Mouse (Mus musculus): ENCODE data around the gene Dop1b. TPM values are rescaled to one million over a fixed set of nuclear protein-coding genes. Genes with fewer than 3 reads are reported as not detected.
"Not testable (repeated sequence)": the region's sequence is repeated elsewhere in the genome, so short reads cannot be mapped to it uniquely, and the experiment has no call there.

Dop1b gene
- total RNA-seq, 2 experiments from 2014 or later, result 90.1 to 93.3 TPM

DNA sequence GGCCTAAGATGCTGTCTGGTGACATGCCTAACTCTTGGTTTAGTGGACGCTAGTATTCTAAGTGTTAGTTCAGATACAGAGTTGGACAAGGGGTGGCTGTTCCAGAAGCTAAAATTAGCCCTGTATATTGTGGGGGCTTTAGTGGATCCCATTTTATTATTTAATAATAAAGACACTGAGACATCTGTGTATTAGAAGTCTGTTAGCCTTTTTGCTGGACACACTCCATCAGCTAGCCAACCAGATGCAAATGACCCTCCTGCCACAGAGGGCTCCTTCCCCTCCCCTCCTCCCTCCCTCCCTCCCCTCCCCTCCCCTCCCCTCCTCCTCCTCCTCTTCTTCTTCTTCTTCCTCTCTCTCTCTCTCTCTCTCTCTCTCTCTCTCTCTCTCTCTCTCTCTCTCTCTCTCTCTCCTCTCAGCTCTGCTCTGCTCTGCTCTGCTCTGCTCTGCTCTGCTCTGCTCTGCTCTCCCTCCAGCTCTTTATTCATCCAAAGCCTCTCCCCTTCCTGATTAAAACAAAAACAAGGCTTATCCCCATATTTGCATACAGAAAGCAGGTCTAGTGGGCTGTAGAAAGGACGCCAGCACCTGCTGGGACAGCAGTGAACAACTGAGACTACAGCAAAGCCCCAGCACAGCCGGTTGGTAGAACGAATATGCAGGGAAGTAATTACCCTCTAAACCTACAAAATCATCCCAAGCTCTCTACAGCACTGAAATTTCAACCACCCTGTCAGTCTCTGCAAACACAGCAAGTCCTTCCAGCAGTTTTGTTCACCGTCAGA is 78.5 kb downstream of the Dop1b start:
- DNase-seq (ENCODE audit: low spot score in 2 of 2), result no peak

- no peak for DNase-seq (ENCODE audit: low spot score in 2 of 2)
These were observed 81.4 kb downstream of the Dop1b start for GRCm38 (mm10) chr16:93792981-93793630.

DNA sequence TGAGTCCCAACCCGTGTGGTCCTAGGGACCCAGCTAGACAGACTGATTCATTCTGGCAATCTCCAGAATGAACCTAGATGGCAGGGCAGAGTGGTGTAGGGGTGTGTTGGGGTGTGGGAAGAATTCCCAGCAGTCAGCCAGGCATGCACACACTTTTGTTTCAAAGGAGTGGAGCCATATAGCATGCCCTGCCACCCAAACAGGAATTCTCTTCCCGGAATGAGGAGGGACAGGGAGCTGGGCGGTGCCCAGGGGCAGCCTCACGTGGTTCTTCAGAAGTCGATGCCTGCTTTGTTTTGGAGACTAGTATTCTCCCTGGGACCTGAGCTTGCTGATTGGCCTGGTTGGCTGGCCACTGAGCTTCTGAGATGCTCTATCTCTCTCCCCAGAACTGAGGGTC is 83.1 kb downstream of the Dop1b start:
- no peak for DNase-seq (ENCODE audit: low spot score in 2 of 2)

- DNase-seq (ENCODE audit: low spot score in 2 of 2), result no peak
These were observed 83.7 kb downstream of the Dop1b start for GRCm38 (mm10) chr16:93795391-93795790.

GRCm38 (mm10) chr16:93797021-93797840 is 85.5 kb downstream of the Dop1b start:
- peak in 1 of 2 experiments; percentile 33 for DNase-seq (ENCODE audit: low spot score in 2 of 2)

DNA sequence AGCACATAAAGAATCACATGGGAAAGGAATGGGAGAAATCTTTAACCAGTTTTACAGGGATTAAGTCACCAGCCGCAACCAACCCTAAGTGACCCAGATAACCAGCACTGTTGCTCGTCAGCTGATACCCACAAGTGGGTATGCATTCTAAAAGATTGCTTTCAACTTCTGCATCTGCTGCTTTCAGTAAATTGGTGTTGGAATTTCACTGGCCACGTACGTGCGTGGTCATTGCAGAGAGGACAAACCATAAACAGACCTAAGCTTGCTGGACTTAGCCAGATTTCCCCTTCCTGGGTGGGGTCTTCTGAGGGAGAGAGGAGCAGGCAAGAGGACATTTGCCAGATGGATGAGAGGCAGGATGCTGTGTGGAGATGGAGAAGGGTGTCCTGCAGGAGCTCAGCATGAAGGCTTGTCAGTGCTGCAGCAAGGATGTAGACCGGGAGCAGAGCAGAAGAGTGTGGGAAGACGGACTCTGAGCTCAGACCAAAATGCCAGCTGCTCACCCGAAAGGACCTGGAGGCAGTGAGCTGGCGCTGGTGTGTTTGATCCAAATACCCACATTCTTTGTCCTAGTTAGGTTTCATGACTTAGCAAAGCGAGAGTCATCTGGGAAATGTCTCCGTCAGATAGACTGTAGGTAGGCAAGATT is 86.3 kb downstream of the Dop1b start:
- no peak for DNase-seq (ENCODE audit: low spot score in 2 of 2)

GRCm38 (mm10) chr16:93798623-93799022 is 86.9 kb downstream of the Dop1b start:
- DNase-seq (ENCODE audit: low spot score in 2 of 2), result no peak

DNA sequence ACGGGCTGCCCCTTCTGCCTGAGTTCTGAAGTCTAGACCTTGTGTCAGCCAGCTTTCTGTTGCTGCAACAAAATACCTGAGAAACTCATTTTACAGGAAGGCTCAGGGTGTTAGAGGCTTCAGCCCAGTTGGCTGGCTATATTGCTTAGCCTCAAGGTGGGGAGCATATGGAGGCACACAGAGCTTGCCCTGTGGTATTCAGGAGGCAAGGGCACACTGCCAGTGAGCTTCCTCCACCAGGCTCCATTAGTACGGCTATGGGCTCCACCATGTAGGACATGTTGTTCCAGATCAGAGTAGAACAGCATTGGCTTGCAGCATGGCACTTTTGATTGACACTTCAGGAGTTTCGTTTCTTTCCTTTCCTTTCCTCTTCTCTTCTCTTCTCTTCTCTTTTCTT is 87.4 kb downstream of the Dop1b start:
- no peak for DNase-seq (ENCODE audit: low spot score in 2 of 2)

GRCm38 (mm10) chr16:93799936-93800335 is 88.2 kb downstream of the Dop1b start:
- DNase-seq (ENCODE audit: low spot score in 2 of 2), result no peak

DNA sequence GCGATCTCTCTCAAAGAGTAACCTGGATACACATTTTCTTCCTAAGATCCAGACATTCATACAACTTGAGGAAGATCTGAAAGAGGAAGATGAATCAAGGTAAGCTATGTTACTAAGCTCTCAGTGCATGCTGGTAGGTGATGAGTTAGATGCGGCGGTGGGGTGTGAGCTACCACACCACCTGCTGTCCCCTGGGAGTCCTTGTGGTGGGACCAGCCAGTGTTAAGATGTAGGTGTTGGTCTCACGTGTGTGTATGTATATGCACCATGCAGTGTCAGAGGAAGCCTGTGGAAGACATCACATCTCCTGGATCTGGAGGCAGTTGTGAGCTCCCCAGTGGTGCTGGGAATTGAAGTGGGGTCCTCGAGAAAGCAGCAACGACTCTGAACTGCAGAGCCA is 95.5 kb downstream of the Dop1b start:
- no peak for DNase-seq (ENCODE audit: low spot score in 2 of 2)

DNA sequence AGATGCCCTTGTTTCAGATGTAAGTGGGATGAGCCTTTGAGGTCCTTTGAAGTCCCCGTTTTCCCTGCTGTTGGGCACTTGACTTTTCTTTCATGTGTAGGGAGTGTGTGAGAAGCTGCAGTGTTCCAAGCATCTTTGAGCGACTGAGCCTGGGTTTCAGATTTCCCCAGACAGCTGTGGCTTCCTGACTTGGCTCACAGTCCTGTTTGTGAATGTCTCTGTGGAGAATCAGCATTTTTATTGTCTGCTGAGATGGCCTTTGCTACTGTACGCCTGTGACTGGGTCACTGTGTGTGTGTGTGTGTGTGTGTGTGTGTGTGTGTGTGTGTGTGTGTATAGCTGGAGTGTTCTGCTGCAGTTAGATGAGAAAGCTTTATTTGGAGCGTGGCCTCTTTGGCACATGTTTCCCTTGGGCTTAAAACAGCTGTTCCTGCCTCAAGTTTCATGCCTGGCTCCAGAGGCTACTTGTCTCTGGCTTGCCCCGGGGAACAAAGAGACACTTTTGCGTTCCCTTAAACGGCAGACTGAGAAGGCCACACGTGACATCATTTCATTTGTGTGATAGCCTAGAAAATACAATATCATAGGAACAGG is 96.4 kb downstream of the Dop1b start:
- peak; percentile 35 to 40 for DNase-seq (ENCODE audit: low spot score in 2 of 2)

GRCm38 (mm10) chr16:93815856-93816736 is 104.4 kb downstream of the Dop1b start:
- DNase-seq (ENCODE audit: low spot score in 2 of 2), result peak; percentile 35 to 56

DNA sequence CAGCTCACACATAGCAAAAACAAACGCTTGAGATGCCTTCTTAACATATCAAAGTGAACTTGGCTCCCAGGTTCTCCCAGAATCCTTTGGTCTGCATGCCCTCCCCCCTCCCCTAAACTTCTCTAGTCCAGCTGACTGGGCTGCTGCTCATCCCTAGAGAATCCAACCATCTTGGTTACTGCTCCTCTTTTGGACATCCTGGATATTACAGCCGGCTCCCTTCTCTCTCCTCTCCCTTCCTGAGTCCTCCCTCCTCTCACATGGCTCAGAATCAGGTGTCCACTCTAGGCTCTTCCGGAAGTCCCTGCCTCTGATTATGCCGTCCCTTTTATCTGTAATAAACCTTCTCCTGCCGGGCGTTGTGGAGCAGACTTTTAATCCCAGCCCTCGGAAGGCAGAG is 105.2 kb downstream of the Dop1b start:
- no peak for DNase-seq (ENCODE audit: low spot score in 2 of 2)

DNA sequence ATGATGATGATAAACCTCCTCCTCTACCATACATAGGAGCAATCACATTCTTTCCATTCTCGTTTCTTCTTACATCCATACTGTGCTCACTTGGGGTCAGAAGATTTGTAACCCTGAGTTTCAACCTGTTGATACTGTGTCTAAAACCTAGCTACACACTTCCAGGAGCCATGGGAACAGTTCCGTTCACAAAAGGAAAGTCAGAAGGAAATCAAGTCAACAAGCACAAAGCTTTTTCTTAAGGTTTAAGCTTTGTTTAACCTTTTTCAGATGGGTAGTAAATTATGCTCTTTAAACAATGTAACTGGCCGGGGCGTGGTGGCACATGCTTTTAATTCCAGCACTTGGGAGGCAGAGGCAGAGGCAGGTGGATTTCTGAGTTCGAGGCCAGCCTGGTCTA is 105.7 kb downstream of the Dop1b start:
- DNase-seq (ENCODE audit: low spot score in 2 of 2), result no peak

- DNase-seq (ENCODE audit: low spot score in 2 of 2), result no peak
These were observed 107.1 kb downstream of the Dop1b start for GRCm38 (mm10) chr16:93818691-93819324.

GRCm38 (mm10) chr16:93819325-93819696 is 107.6 kb downstream of the Dop1b start:
- DNase-seq (ENCODE audit: low spot score in 2 of 2), result no peak

GRCm38 (mm10) chr16:93820040-93820439 is 108.3 kb downstream of the Dop1b start:
- no peak for DNase-seq (ENCODE audit: low spot score in 2 of 2)

DNA sequence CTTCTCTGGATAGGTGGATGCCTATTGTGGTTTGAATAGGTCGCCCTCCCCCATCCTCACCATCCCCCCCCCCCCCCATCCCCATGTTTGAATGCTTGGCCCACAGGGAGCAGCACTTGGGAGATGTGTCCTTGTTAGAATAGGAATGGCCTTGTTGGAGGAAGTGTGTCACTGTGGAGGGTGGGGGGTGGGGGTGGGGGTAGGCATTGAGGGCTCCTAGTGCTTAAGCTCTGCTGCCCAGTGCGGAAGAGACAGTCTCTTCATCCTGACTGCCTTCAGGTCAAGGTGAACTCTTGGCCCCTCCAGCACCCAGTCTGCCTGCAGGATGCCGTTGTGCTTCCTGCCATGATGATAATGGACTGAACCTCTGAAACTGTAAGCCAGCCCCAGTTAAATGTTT is 110.0 kb downstream of the Dop1b start:
- DNase-seq (ENCODE audit: low spot score in 2 of 2), result no peak

GRCm38 (mm10) chr16:93822433-93823225 is 110.9 kb downstream of the Dop1b start:
- not testable (repeated sequence) for DNase-seq (ENCODE audit: low spot score in 2 of 2)

All from layer of hippocampus, postnatal 10 days (tissue).